Mouse (Mus musculus) megakaryocyte, embryonic 14.5 days (primary cell): ENCODE results near the gene Igfbp7.

ENCODE experiments used
- FLI1 ChIP-seq: IDR thresholded peaks from 2 replicates; pipeline ENCODE4 v1.6.1; 2012; ENCODE audit warnings: low read length, inconsistent platforms, mixed read lengths
- GATA1 ChIP-seq: IDR thresholded peaks from 3 replicates; pipeline ENCODE4 v1.6.1; 2012; ENCODE audit warnings: mixed read lengths, low read length, inconsistent platforms, borderline replicate concordance

GRCm38 (mm10) chr5:77432446-77432845 lies 24.6 kb upstream of the Igfbp7 start:
- TF ChIP-seq GATA1 (no peak), FLI1 (no peak)
